Mouse (Mus musculus) ES-Bruce4 (cell line): ENCODE measurements at regions not wholly inside any gene's neighbourhood (a gene's known extent, or its start where the extent isn't known, plus 50 kb on each side); places are given as distances from the start of the nearest gene placed in this dataset.

ENCODE experiments used
- CTCF ChIP-seq: IDR thresholded peaks from one replicate; pipeline ENCODE4 v1.8.1; 2011; ENCODE audit warnings: low read depth, low read length
- EP300 ChIP-seq: IDR thresholded peaks from 2 replicates; pipeline ENCODE4 v1.6.1; 2011; ENCODE audit warnings: low read depth, low read length; ENCODE audit not compliant: insufficient read depth
- POLR2A ChIP-seq: IDR thresholded peaks from one replicate; pipeline ENCODE4 v1.8.1; 2011; ENCODE audit warnings: low read length; ENCODE audit not compliant: insufficient read depth

DNA sequence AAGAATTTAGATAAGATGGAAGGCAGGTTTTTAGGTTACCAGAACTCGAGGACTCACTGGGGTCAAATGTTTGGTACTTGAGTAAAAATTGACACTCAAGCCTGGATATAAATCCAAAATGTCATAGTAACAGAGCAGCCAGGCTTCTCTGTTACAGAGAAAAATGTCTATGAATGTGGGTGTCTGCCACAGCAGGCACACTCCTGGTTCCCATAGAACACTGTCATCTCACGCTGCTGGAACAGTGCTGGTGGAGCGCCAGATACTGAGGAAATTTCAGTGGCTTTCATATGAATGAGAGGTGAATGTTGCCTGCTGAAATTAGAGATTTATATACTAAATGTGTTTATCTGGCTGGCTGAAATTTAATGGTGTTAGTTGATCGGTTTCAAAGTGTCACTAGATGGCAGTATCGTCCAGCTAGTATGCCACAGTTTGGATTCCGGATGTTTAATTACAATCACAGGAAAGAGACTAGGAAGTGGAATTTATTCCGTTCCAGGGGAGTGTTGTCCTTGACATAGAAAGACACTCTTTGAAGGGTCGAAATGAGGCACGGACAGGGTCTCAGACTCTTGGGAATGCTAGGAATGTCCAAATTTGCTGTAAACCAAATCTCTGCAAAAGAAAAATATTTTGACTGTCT is 273.9 kb downstream of the Snca start:
- TF ChIP-seq CTCF (no peak), POLR2A (no peak), EP300 (no peak)
